Mouse (Mus musculus) G1E (cell line): ENCODE results near the gene Nagpa.

ENCODE experiments used
- CTCF ChIP-seq: IDR thresholded peaks from 2 replicates; pipeline ENCODE4 v1.5.1; 2012; ENCODE audit warnings: low read depth, low read length, inconsistent platforms, mixed read lengths
- GATA1 ChIP-seq: IDR thresholded peaks from 2 replicates; pipeline ENCODE4 v1.6.1; 2012; ENCODE audit warnings: borderline replicate concordance, low read length, inconsistent platforms, mixed read lengths
- POLR2AphosphoS5 ChIP-seq: IDR thresholded peaks from 2 replicates; pipeline ENCODE4 v1.6.1; 2012; ENCODE audit warnings: low read depth, low read length, inconsistent platforms; ENCODE audit not compliant: insufficient replicate concordance
- TAL1 ChIP-seq: conservative IDR thresholded peaks from 2 replicates; pipeline ENCODE4 v1.6.1; 2012; ENCODE audit warnings: low read depth, low read length, inconsistent platforms, mixed read lengths

DNA sequence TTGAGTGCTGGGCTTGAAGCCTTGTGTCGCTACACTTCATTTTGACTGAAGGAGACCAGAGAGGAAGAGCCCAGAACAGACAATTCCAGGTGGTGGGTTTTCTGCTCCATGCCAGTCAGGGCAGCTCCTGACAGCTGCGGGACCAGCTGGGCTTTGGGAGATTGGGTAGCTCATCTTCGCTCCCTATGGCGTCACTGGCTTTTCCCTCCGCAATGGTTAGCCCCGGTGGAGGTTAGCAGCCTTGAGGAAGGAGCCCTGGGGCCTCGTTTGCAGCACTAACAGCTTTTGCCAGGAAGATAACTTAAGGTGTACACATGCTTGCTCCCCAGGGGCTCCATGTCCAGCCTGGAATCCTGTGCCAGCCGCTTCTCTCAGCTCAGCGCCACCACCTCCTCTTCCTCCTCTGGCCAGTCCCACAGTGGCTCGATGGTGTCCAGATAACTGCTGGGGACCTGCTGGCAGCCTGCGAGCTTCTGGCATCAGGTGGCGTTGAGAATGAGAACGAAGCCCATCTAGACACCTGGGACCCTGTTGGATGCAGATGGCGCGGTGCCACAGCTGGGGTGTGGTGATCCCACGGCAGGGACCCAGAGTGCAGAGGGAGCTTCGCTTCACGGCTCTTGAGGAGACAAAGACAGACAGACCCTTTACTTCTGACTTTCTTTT lies 20.4 kb downstream of the Nagpa start:
- TF ChIP-seq CTCF (no peak), GATA1 (no peak), POLR2AphosphoS5 (no peak), TAL1 (no peak)
